Mouse (Mus musculus): ENCODE measurements around the gene Utrn.

DNA sequence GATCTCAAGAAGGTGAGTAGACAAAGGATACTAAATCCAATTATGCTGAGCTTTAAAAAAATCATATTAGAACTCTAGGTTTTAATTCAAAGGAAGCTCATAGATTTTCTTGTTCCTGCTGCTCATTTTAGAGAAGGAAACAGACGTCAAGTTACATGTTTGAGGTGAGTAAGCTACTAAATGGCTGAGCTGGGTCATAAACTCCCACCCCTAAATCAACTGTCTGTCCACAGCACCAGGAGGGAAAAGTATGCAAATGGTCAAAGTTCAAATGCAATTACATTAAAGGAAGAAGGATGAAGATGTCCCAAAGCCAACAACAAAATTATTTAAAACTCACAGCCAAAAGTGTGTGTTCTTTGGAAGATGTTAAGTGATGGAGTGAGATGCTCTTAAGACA is 139.5 kb downstream of the Utrn start:
- TF ChIP-seq CTCF (IDR thresholded peaks at IDR 0.05; ENCODE audit: extremely low read depth, insufficient read depth, insufficient read length, insufficient replicate concordance) (no peak), POLR2A (IDR thresholded peaks at IDR 0.05; ENCODE audit: low read depth, low read length) (no peak)

Measured in spleen, adult 2 months (tissue).